Mouse (Mus musculus) small intestine, adult 2 months (tissue): Measurements from ENCODE around the gene Hnrnpab.

Experiments
- CTCF ChIP-seq: fragments of 200-500 bp; IDR thresholded peaks from 2 replicates; pipeline ENCODE4 v1.5.1; 2012; ENCODE audit warnings: low read depth, mild to moderate bottlenecking, control low read depth, inconsistent platforms, low read length, moderate library complexity, mixed read lengths; ENCODE audit not compliant: insufficient replicate concordance, insufficient read length; ENCODE audit errors: extremely low read depth
- POLR2A ChIP-seq: fragments of 200-500 bp; IDR thresholded peaks from 2 replicates; pipeline ENCODE4 v1.6.1; 2012; ENCODE audit warnings: low read depth, mild to moderate bottlenecking, control low read depth, inconsistent platforms, low read length, moderate library complexity

GRCm38 (mm10) chr11:51591168-51591567 is 15.5 kb downstream of the Hnrnpab start:
- TF ChIP-seq POLR2A (no peak), CTCF (no peak)
